Mouse (Mus musculus): ENCODE data around the gene Prap1.

GRCm38 (mm10) chr7:140138021-140138310 lies 44.8 kb downstream of the Prap1 start:
- TF ChIP-seq POLR2A (IDR thresholded peaks at IDR 0.05; ENCODE audit: insufficient read length, low read depth) (no peak), USF1 (IDR thresholded peaks at IDR 0.05; ENCODE audit: low read depth) (no peak), TCF3 (IDR thresholded peaks at IDR 0.05; ENCODE audit: insufficient read length, low read depth) (no peak), MYOD1 (IDR thresholded peaks at IDR 0.05; ENCODE audit: control insufficient read depth in 1 of 3, insufficient read length in 2 of 3, low read depth in 2 of 3) (peak in 1 of 3 experiments; percentile 20), TCF12 (IDR thresholded peaks at IDR 0.05; ENCODE audit: insufficient read depth, poor library complexity, severe bottlenecking) (no peak), MAX (IDR thresholded peaks at IDR 0.05; ENCODE audit: low read depth) (no peak), E2F4 (IDR thresholded peaks at IDR 0.05; ENCODE audit: insufficient read depth) (no peak), POLR2AphosphoS2 (IDR thresholded peaks at IDR 0.05; ENCODE audit: insufficient read length, low read depth) (no peak), CEBPB (IDR thresholded peaks at IDR 0.05; ENCODE audit: insufficient read depth, poor library complexity, severe bottlenecking) (no peak), SRF (IDR thresholded peaks at IDR 0.05; ENCODE audit: control insufficient read depth, insufficient read length, low read depth) (no peak)

Data from myocyte (in vitro differentiated cells).